Mouse (Mus musculus): ENCODE data around the gene Camk2g.

GRCm38 (mm10) chr14:20764942-20765341, 28.9 kb downstream of the Camk2g start:
- TF ChIP-seq POLR2A (IDR thresholded peaks at IDR 0.05; ENCODE audit: insufficient read depth, low read length) (no peak), CTCF (IDR thresholded peaks at IDR 0.05; ENCODE audit: low read depth, low read length) (no peak)
